Mouse (Mus musculus) heart, postnatal 4 days (tissue): ENCODE measurements around the gene Sfxn5. TPM values are rescaled to one million over a fixed set of nuclear protein-coding genes. Genes with fewer than 3 reads are reported as not detected.

Experiments
- DNase-seq: peaks from one replicate; pipeline ENCODE4 v3.0.0; 2021
- total RNA-seq, 2 experiments: library from RNA; stranded (reverse); gene quantifications; 2 replicates each; pipeline ENCODE4 v1.2.3; 2021

The Sfxn5 gene
- total RNA-seq, 2 experiments from 2014 or later, result 3.0 to 3.6 TPM

GRCm38 (mm10) chr6:85363906-85364260 is 30.7 kb upstream of the Sfxn5 start:
- DNase-seq, result peak; percentile 35

- no peak for DNase-seq
These were observed 30.1 kb upstream of the Sfxn5 start for GRCm38 (mm10) chr6:85363231-85363905.

- no peak for DNase-seq
These were observed 29.4 kb upstream of the Sfxn5 start for GRCm38 (mm10) chr6:85362610-85363009.

- DNase-seq, result no peak
These were observed 27.1 kb upstream of the Sfxn5 start for GRCm38 (mm10) chr6:85360311-85360710.

GRCm38 (mm10) chr6:85358877-85359276 is 25.7 kb upstream of the Sfxn5 start:
- DNase-seq, result no peak

- no peak for DNase-seq
These were observed 23.7 kb upstream of the Sfxn5 start for GRCm38 (mm10) chr6:85356682-85357465.

- no peak for DNase-seq
These were observed 22.5 kb upstream of the Sfxn5 start for GRCm38 (mm10) chr6:85355753-85356152.

GRCm38 (mm10) chr6:85354709-85355108 is 21.5 kb upstream of the Sfxn5 start:
- DNase-seq, result no peak

GRCm38 (mm10) chr6:85353706-85354105 is 20.5 kb upstream of the Sfxn5 start:
- DNase-seq, result no peak

GRCm38 (mm10) chr6:85350157-85350556 is 16.9 kb upstream of the Sfxn5 start:
- DNase-seq, result no peak

GRCm38 (mm10) chr6:85349246-85349645 is 16.0 kb upstream of the Sfxn5 start:
- DNase-seq, result no peak

GRCm38 (mm10) chr6:85348133-85348532 is 14.9 kb upstream of the Sfxn5 start:
- no peak for DNase-seq

- peak; percentile 91 for DNase-seq
These were observed 12.9 kb upstream of the Sfxn5 start for GRCm38 (mm10) chr6:85346028-85346634.

GRCm38 (mm10) chr6:85344929-85345328 is 11.7 kb upstream of the Sfxn5 start:
- DNase-seq, result no peak

- DNase-seq, result no peak
These were observed 9.8 kb upstream of the Sfxn5 start for GRCm38 (mm10) chr6:85343027-85343426.

- DNase-seq, result no peak
These were observed 8.7 kb upstream of the Sfxn5 start for GRCm38 (mm10) chr6:85341814-85342501.

GRCm38 (mm10) chr6:85340184-85340583 is 7.0 kb upstream of the Sfxn5 start:
- DNase-seq, result no peak

- DNase-seq, result peak; percentile 64
These were observed 6.2 kb upstream of the Sfxn5 start for GRCm38 (mm10) chr6:85339273-85339901.

GRCm38 (mm10) chr6:85336944-85337343 is 3.7 kb upstream of the Sfxn5 start:
- DNase-seq, result no peak

GRCm38 (mm10) chr6:85335352-85335751 is 2.1 kb upstream of the Sfxn5 start:
- no peak for DNase-seq

- DNase-seq, result no peak
These were observed 1.6 kb upstream of the Sfxn5 start for GRCm38 (mm10) chr6:85334851-85335250.

- no peak for DNase-seq
These were observed 1.0 kb upstream of the Sfxn5 start for GRCm38 (mm10) chr6:85334251-85334650.

- DNase-seq, result no peak
These were observed 510 bp upstream of the Sfxn5 start for GRCm38 (mm10) chr6:85333732-85334131.
